Comparison of ENCODE assay signal across 28 mouse cellular contexts in the genomic region with DNA sequence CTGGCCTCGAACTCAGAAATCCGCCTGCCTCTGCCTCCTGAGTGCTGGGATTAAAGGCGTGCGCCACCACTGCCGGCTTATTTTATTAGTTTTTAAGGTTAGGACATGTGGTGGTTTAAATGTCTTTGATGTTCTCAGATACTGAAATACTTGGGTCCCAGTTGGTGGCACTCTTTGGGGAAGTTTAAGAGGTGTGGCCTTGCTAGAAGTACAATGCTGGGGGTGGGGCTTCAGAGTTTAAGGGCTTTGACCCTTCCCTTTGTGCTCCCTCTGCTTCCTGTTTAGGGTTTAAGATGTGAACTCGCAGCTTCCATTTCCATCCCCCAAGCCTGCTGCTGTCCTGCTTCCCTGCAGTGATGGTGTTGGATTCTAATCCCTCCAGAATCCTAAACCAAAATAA. TPM values are rescaled to one million over a fixed set of nuclear protein-coding genes. Genes with fewer than 3 reads are reported as not detected.
"Had no signal": no experiment of that assay in that cellular context is flagged by ENCODE, and none has a peak within 500 bp of the region (broad histone marks: within the 10 kb centered on the region; RNA-seq: fewer than 3 reads in every experiment).

No protein-coding gene starts in this region.

- H3K9me3 ChIP-seq: lung, embryonic 15.5 days; midbrain, embryonic 12.5 days; neural tube, embryonic 13.5 days; neural tube, embryonic 15.5 days had no signal

- H3K27ac ChIP-seq: lung, embryonic 15.5 days; macrophage; midbrain, embryonic 12.5 days; neural tube, embryonic 15.5 days had no signal

- H3K4me3 ChIP-seq: lung, embryonic 15.5 days; midbrain, embryonic 10.5 days; midbrain, embryonic 12.5 days; myocyte; neural tube, embryonic 13.5 days; neural tube, embryonic 15.5 days had no signal

- H3K36me3 ChIP-seq: lung, embryonic 15.5 days; midbrain, embryonic 10.5 days; neural tube, embryonic 15.5 days had no signal

- H3K4me1 ChIP-seq: lung, embryonic 15.5 days had no signal

- DNase-seq: liver, postnatal 0 days; lung, adult 2 months; lung, postnatal 14 days; lung, postnatal 36 days; retina, postnatal 1 day; right cerebral cortex, adult 18-20 months; right cerebral cortex, postnatal 25 days; right cerebral cortex, postnatal 4 days; spleen, adult 18-20 months; thymus, adult 18-20 months; thymus, postnatal 14 days; thymus, postnatal 36 days had no signal

- H3K9ac ChIP-seq: liver, postnatal 0 days; lung, embryonic 15.5 days; midbrain, embryonic 12.5 days; neural tube, embryonic 13.5 days; neural tube, embryonic 15.5 days had no signal

- ATAC-seq: liver, postnatal 0 days; lung, postnatal 0 days; midbrain, embryonic 16.5 days had no signal

- H3K4me2 ChIP-seq: lung, embryonic 15.5 days; midbrain, embryonic 12.5 days; neural tube, embryonic 13.5 days; neural tube, embryonic 15.5 days had no signal

- H3K27me3 ChIP-seq: lung, embryonic 15.5 days; neural tube, embryonic 13.5 days; neural tube, embryonic 15.5 days had no signal

RNA-seq across cellular contexts. Expression of a gene that starts 33.8 kb away (rescaled TPM):
- total RNA-seq: megakaryocyte progenitor cell, adult 5-6 weeks; megakaryocyte-erythroid progenitor cell, adult 5-6 weeks had no signal
- polyA plus RNA-seq: liver, postnatal 0 days; lung, embryonic 15.5 days; lung, postnatal 0 days; macrophage; midbrain, embryonic 12.5 days; midbrain, embryonic 14.5 days; neural tube, embryonic 11.5 days; neural tube, embryonic 13.5 days; small intestine, adult 2 months; stomach, embryonic 14.5 days; stomach, embryonic 16.5 days had no signal
